Comparison of ENCODE assay signal across 8 mouse cellular contexts in genomic region chr17:71001699-71002080, GRCm38 (mm10). TPM values are rescaled to one million over a fixed set of nuclear protein-coding genes. Genes with fewer than 3 reads are reported as not detected.
DNase-seq lines count a peak whose midpoint lies in the region; ATAC-seq and TF ChIP-seq lines count a peak whose summit lies in the region.

No protein-coding gene starts in this region.

- peak overlapping the region; percentile 65 for H3K27ac ChIP-seq in CH12.LX (ENCODE audit: insufficient read depth, low read depth)
- H3K27ac ChIP-seq in embryonic facial prominence, embryonic 12.5 days, result peak overlapping the region; percentile 100
- H3K27ac ChIP-seq in heart, embryonic 14.5 days (replicated peaks in 1 of 2; ENCODE audit: control insufficient read depth in 1 of 2, insufficient read depth in 1 of 2, low read depth in 2 of 2, low read length in 2 of 2), result peak overlapping the region; percentile 99 to 100
- peak overlapping the region; percentile 100 for H3K27ac ChIP-seq in limb, embryonic 12.5 days
- H3K27ac ChIP-seq in midbrain, embryonic 15.5 days, result peak overlapping the region; percentile 95

- TF ChIP-seq RAD21 in CH12.LX (IDR thresholded peaks at IDR 0.05; ENCODE audit: low read depth, low read length), result no peak

- H3K4me1 ChIP-seq in CH12.LX (ENCODE audit: control insufficient read depth in 1 of 2, insufficient read depth in 2 of 2), result peaks cover 9 to 47% of the 10 kb centered on the region in 2 experiments
- peaks cover 32% of the 10 kb centered on the region for H3K4me1 ChIP-seq in embryonic facial prominence, embryonic 12.5 days
- peaks cover 13 to 45% of the 10 kb centered on the region in 2 experiments for H3K4me1 ChIP-seq in heart, embryonic 14.5 days (ENCODE audit: control insufficient read depth in 2 of 2, insufficient read depth in 2 of 2, low read length in 2 of 2)
- peaks cover 33% of the 10 kb centered on the region for H3K4me1 ChIP-seq in limb, embryonic 12.5 days (replicated peaks)
- H3K4me1 ChIP-seq in midbrain, embryonic 15.5 days, result peaks cover 13% of the 10 kb centered on the region

- under 1% methylated on average over 42 of the region's 43 CpGs for WGBS in embryonic facial prominence, embryonic 12.5 days
- WGBS in heart, embryonic 14.5 days, result under 1% methylated on average over 41 of the region's 43 CpGs
- under 1% methylated on average over 39 of the region's 43 CpGs for WGBS in limb, embryonic 12.5 days
- 1% methylated on average over 39 of the region's 43 CpGs for WGBS in midbrain, embryonic 15.5 days

- peak overlapping the region; percentile 87 to 91 (median 91) for H3K4me3 ChIP-seq in CH12.LX (replicated peaks in 1 of 3; ENCODE audit: low read depth in 2 of 3, low read length in 2 of 3, poor library complexity in 1 of 3)
- H3K4me3 ChIP-seq in embryonic facial prominence, embryonic 12.5 days, result peak overlapping the region; percentile 85
- peak overlapping the region; percentile 87 to 96 for H3K4me3 ChIP-seq in heart, embryonic 14.5 days (ENCODE audit: control insufficient read depth in 1 of 2, insufficient read depth in 1 of 2, low read depth in 1 of 2, low read length in 2 of 2)
- H3K4me3 ChIP-seq in limb, embryonic 12.5 days (replicated peaks), result peak overlapping the region; percentile 84
- peak overlapping the region; percentile 95 for H3K4me3 ChIP-seq in midbrain, embryonic 15.5 days

- H3K9me3 ChIP-seq in CH12.LX (replicated peaks; ENCODE audit: low read length), result no peaks in the 10 kb centered on the region
- no peaks in the 10 kb centered on the region for H3K9me3 ChIP-seq in embryonic facial prominence, embryonic 12.5 days
- H3K9me3 ChIP-seq in heart, embryonic 14.5 days (ENCODE audit: control insufficient read depth, low read length), result no peaks in the 10 kb centered on the region
- H3K9me3 ChIP-seq in limb, embryonic 12.5 days, result no peaks in the 10 kb centered on the region
- no peaks in the 10 kb centered on the region for H3K9me3 ChIP-seq in midbrain, embryonic 15.5 days

- H3K27me3 ChIP-seq in CH12.LX (replicated peaks), result no peaks in the 10 kb centered on the region
- H3K27me3 ChIP-seq in embryonic facial prominence, embryonic 12.5 days, result no peaks in the 10 kb centered on the region
- H3K27me3 ChIP-seq in heart, embryonic 14.5 days (ENCODE audit: control insufficient read depth, insufficient read depth, low read length), result no peaks in the 10 kb centered on the region
- H3K27me3 ChIP-seq in limb, embryonic 12.5 days, result no peaks in the 10 kb centered on the region
- H3K27me3 ChIP-seq in midbrain, embryonic 15.5 days (replicated peaks), result no peaks in the 10 kb centered on the region

- peaks cover 46% of the 10 kb centered on the region for H3K79me2 ChIP-seq in CH12.LX (replicated peaks; ENCODE audit: control insufficient read depth, extremely low read depth, insufficient read depth, poor library complexity, severe bottlenecking)

- no peak for TF ChIP-seq POLR2A in CH12.LX (IDR thresholded peaks at IDR 0.05; ENCODE audit: low read depth, low read length)

- in situ Hi-C loops in CH12.LX (cut with MboI; ENCODE audit: low pct_ligation_motif_present, low pct_unique_long_range_greater_than_20kb, low sequenced_read_pairs), result no loop called here

- no peak for TF ChIP-seq CTCF in CH12.LX (conservative IDR thresholded peaks at IDR 0.05 in 1 of 2, IDR thresholded peaks at IDR 0.05 in 1 of 2; ENCODE audit: low read depth in 2 of 2, low read length in 2 of 2)

- H3K9ac ChIP-seq in CH12.LX (ENCODE audit: insufficient read depth, low read depth), result peak overlapping the region; percentile 92
- peak overlapping the region; percentile 94 for H3K9ac ChIP-seq in embryonic facial prominence, embryonic 12.5 days
- peak overlapping the region; percentile 99 for H3K9ac ChIP-seq in heart, embryonic 14.5 days (ENCODE audit: low read length)
- H3K9ac ChIP-seq in limb, embryonic 12.5 days (replicated peaks), result peak overlapping the region; percentile 96
- H3K9ac ChIP-seq in midbrain, embryonic 15.5 days, result peak overlapping the region; percentile 60

- H3K36me3 ChIP-seq in CH12.LX (replicated peaks in 1 of 2; ENCODE audit: control insufficient read depth in 1 of 2, insufficient read depth in 1 of 2, low read length in 1 of 2), result peaks cover 0 to 17% of the 10 kb centered on the region in 2 experiments
- 0 out of 2 replicates have a peak, but pooled peaks cover under 1% of the 10 kb centered on the region for H3K36me3 ChIP-seq in embryonic facial prominence, embryonic 12.5 days
- H3K36me3 ChIP-seq in heart, embryonic 14.5 days (ENCODE audit: control insufficient read depth, insufficient read depth, low read length), result peaks cover 4% of the 10 kb centered on the region; the same call in 1 of the 2 replicates
- H3K36me3 ChIP-seq in limb, embryonic 12.5 days, result no peaks in the 10 kb centered on the region; the same call in 1 of the 2 replicates
- H3K36me3 ChIP-seq in midbrain, embryonic 15.5 days (replicated peaks), result no peaks in the 10 kb centered on the region

- dilution Hi-C loops in CH12.LX (cut with MboI; ENCODE audit: extremely low pct_ligation_motif_present, extremely low pct_unique_long_range_greater_than_20kb, low sequenced_read_pairs), result no loop called here

- TF ChIP-seq EP300 in CH12.LX (IDR thresholded peaks at IDR 0.05; ENCODE audit: low read length), result no peak

- no peak overlapping the region for H3K4me2 ChIP-seq in CH12.LX (ENCODE audit: insufficient read depth, low read depth, poor library complexity, severe bottlenecking)
- H3K4me2 ChIP-seq in embryonic facial prominence, embryonic 12.5 days (replicated peaks), result peak overlapping the region; percentile 59
- H3K4me2 ChIP-seq in heart, embryonic 14.5 days (ENCODE audit: low read length), result peak overlapping the region; percentile 65
- H3K4me2 ChIP-seq in limb, embryonic 12.5 days, result peak overlapping the region; percentile 72
- peak overlapping the region; percentile 75 for H3K4me2 ChIP-seq in midbrain, embryonic 15.5 days

- peak; percentile 61 for ATAC-seq in embryonic facial prominence, embryonic 12.5 days (ENCODE audit: insufficient number of reproducible peaks, insufficient read depth, low FRiP score, low TSS enrichment)
- ATAC-seq in heart, embryonic 14.5 days (ENCODE audit: insufficient number of reproducible peaks, insufficient read depth, low FRiP score, low read depth), result peak; percentile 32; the same call in 1 of the 2 replicates
- ATAC-seq in limb, embryonic 12.5 days (ENCODE audit: insufficient number of reproducible peaks, insufficient read depth, low FRiP score, low TSS enrichment, low read depth), result peak; percentile 60
- no peak; the same call in 1 of the 2 replicates for ATAC-seq in midbrain, embryonic 15.5 days (replicated peaks)

- DNase-seq in frontal cortex, postnatal 36 days (ENCODE audit: low spot score in 2 of 2), result peak; percentile 22 to 39
- DNase-seq in frontal cortex, postnatal 10 days (ENCODE audit: low spot score in 2 of 2), result no peak
- DNase-seq in CH12.LX (ENCODE audit: extremely low read depth), result no peak
- DNase-seq in thymus, postnatal 0 days (ENCODE audit: low spot score), result peak; percentile 66

TF ChIP-seq in CH12.LX, 34 proteins besides CTCF, POLR2A, EP300 and RAD21:
- TF ChIP-seq MXI1 (IDR thresholded peaks at IDR 0.05; ENCODE audit: low read depth, low read length) (0 out of 2 replicates have a peak, but pooled peaks have one; percentile 17), TBP (conservative IDR thresholded peaks at IDR 0.05; ENCODE audit: low read depth, low read length) (no peak), UBTF (IDR thresholded peaks at IDR 0.05; ENCODE audit: low read depth, low read length) (peak; percentile 82; the same call in 1 of the 2 replicates)

RNA-seq across cellular contexts. Expression of gene Myom1, which starts 0.7 kb away (rescaled TPM):
- total RNA-seq in CH12.LX (2012; rRNA removed) (0.42 and 0.55 TPM in 2 replicates), CH12.LX (2014; rRNA removed) (0.26 TPM in 2 replicates)
- 0.86 and 0.93 TPM in 2 replicates for polyA plus RNA-seq in CH12.LX (2012; ENCODE audit: insufficient read length, low read depth)
- polyA plus RNA-seq in embryonic facial prominence, embryonic 12.5 days (2016; fragmentation: Nextera tagmentation; extraction: Ambion mirVana), result 7.2 and 7.5 TPM in 2 replicates
- polyA plus RNA-seq in heart, embryonic 14.5 days (2014; fragmentation: Nextera tagmentation; extraction: Ambion mirVana), result 273 and 300 TPM in 2 replicates
- 7.6 and 8.6 TPM in 2 replicates for polyA plus RNA-seq in limb, embryonic 12.5 days (2016; fragmentation: Nextera tagmentation; extraction: Ambion mirVana)
- 0.87 and 1.3 TPM in 2 replicates for polyA plus RNA-seq in midbrain, embryonic 15.5 days (2015; fragmentation: Nextera tagmentation; extraction: Ambion mirVana)
- 1.2 and 1.4 TPM in 2 replicates for polyA plus RNA-seq in thymus, postnatal 0 days (2015; fragmentation: Nextera tagmentation; extraction: Ambion mirVana)

RNA-seq across cellular contexts. Expression of gene Myl12a, which starts 1.0 kb away (rescaled TPM):
- total RNA-seq in CH12.LX (2012; rRNA removed) (163 and 171 TPM in 2 replicates), CH12.LX (2014; rRNA removed) (246 and 279 TPM in 2 replicates)
- 280 and 285 TPM in 2 replicates for polyA plus RNA-seq in CH12.LX (2012; ENCODE audit: insufficient read length, low read depth)
- polyA plus RNA-seq in embryonic facial prominence, embryonic 12.5 days (2016; fragmentation: Nextera tagmentation; extraction: Ambion mirVana), result 566 and 574 TPM in 2 replicates
- 746 and 761 TPM in 2 replicates for polyA plus RNA-seq in heart, embryonic 14.5 days (2014; fragmentation: Nextera tagmentation; extraction: Ambion mirVana)
- 586 and 602 TPM in 2 replicates for polyA plus RNA-seq in limb, embryonic 12.5 days (2016; fragmentation: Nextera tagmentation; extraction: Ambion mirVana)
- 93.2 and 107 TPM in 2 replicates for polyA plus RNA-seq in midbrain, embryonic 15.5 days (2015; fragmentation: Nextera tagmentation; extraction: Ambion mirVana)
- 587 and 594 TPM in 2 replicates for polyA plus RNA-seq in thymus, postnatal 0 days (2015; fragmentation: Nextera tagmentation; extraction: Ambion mirVana)

Comparison
In these comparisons a context has a peak if more than half of its experiments do, and no peak if none do; other contexts are left out.
1. DNase-seq: peak in frontal cortex, postnatal 36 days (2 of 2) and thymus, postnatal 0 days (single experiment); none in frontal cortex, postnatal 10 days (0 of 2) and CH12.LX (single experiment).
2. RNA of gene Myom1, which starts 0.7 kb away (polyA plus RNA-seq): 273 to 300 TPM in heart, embryonic 14.5 days; 7.6 to 8.6 TPM in limb, embryonic 12.5 days, 7.2 to 7.5 TPM in embryonic facial prominence, embryonic 12.5 days, 1.2 to 1.4 TPM in thymus, postnatal 0 days, 0.87 to 1.3 TPM in midbrain, embryonic 15.5 days and 0.86 to 0.93 TPM in CH12.LX; every median in the first group is over 10 times any median in the second.
3. Peak in every context shown above with its lines, with median percentiles within 50 percentile points of each other: H3K27ac ChIP-seq, H3K4me3 ChIP-seq and H3K9ac ChIP-seq.